Comparison of ENCODE assay signal across 19 mouse cellular contexts in genomic region chr2:68949728-68950127, GRCm38 (mm10).
DNase-seq lines count a peak whose midpoint lies in the region; ATAC-seq lines count a peak whose summit lies in the region.
"Had no signal": no experiment of that assay in that cellular context is flagged by ENCODE, and none has a peak within 500 bp of the region (broad histone marks: within the 10 kb centered on the region; RNA-seq: fewer than 3 reads in every experiment).

No protein-coding gene starts in this region.

- ATAC-seq in kidney, embryonic 15.5 days (replicated peaks; ENCODE audit: low FRiP score): no peak
- ATAC-seq in common myeloid progenitor, adult 5-6 weeks (replicated peaks; ENCODE audit: low read depth, poor library complexity, severe bottlenecking): 0 out of 2 replicates have a peak, but pooled peaks have one; percentile 10

- no peaks in the 10 kb centered on the region for H3K9me3 ChIP-seq in kidney, embryonic 15.5 days (replicated peaks)
- H3K9me3 ChIP-seq: limb, embryonic 12.5 days had no signal

- 78% methylated on average over 5 of the region's 5 CpGs for WGBS in kidney, embryonic 15.5 days

- H3K4me1 ChIP-seq in kidney, embryonic 15.5 days: peaks cover 10% of the 10 kb centered on the region
- H3K4me1 ChIP-seq: hindbrain, embryonic 10.5 days; limb, embryonic 12.5 days; neural tube, embryonic 15.5 days had no signal

- 0 out of 2 replicates have a peak, but pooled peaks cover 8% of the 10 kb centered on the region for H3K36me3 ChIP-seq in kidney, embryonic 15.5 days

- 0 out of 2 replicates have a peak overlapping the region, but pooled peaks have one; percentile 18 for H3K27ac ChIP-seq in kidney, embryonic 15.5 days
- H3K27ac ChIP-seq: embryonic facial prominence, embryonic 12.5 days; hindbrain, embryonic 10.5 days; limb, embryonic 12.5 days; macrophage; neural tube, embryonic 15.5 days had no signal

- H3K9ac ChIP-seq in kidney, embryonic 15.5 days: no peak overlapping the region
- H3K9ac ChIP-seq: embryonic facial prominence, embryonic 12.5 days; limb, embryonic 12.5 days; neural tube, embryonic 15.5 days had no signal

- H3K27me3 ChIP-seq in kidney, embryonic 15.5 days: no peaks in the 10 kb centered on the region
- H3K27me3 ChIP-seq: embryonic facial prominence, embryonic 12.5 days; limb, embryonic 12.5 days; neural tube, embryonic 15.5 days had no signal

- intact Hi-C loops in heart, postnatal 10 days (cut with DNase I): no loop called here

- no peak overlapping the region for H3K4me2 ChIP-seq in kidney, embryonic 15.5 days
- H3K4me2 ChIP-seq: embryonic facial prominence, embryonic 12.5 days; limb, embryonic 12.5 days; neural tube, embryonic 15.5 days had no signal

- H3K4me3 ChIP-seq in kidney, embryonic 15.5 days (replicated peaks): no peak overlapping the region
- H3K4me3 ChIP-seq: embryonic facial prominence, embryonic 12.5 days; hindbrain, embryonic 10.5 days; limb, embryonic 12.5 days; myocyte; neural tube, embryonic 15.5 days had no signal

- DNase-seq in kidney, postnatal 4 days: no peak
- peak; percentile 53 for DNase-seq in heart, adult 8-10 months (ENCODE audit: low spot score)
- peak; percentile 59 to 62 for DNase-seq in heart, postnatal 10 days
- DNase-seq in gastrocnemius, postnatal 10 days: no peak
- DNase-seq in right cerebral cortex, postnatal 36 days (ENCODE audit: low spot score in 2 of 2): no peak
- DNase-seq in left cerebral cortex, adult 18-20 months (ENCODE audit: low spot score in 2 of 2): no peak
- DNase-seq: cerebellum, adult 2 months; gastrocnemius, postnatal 14 days; lung, adult 2 months; midbrain, embryonic 14.5 days; retina, postnatal 1 day had no signal

Comparison
In these comparisons a context has a peak if more than half of its experiments do, and no peak if none do; other contexts are left out.
1. DNase-seq: peak in heart, adult 8-10 months (single experiment) and heart, postnatal 10 days (2 of 2); none in kidney, postnatal 4 days (0 of 2), gastrocnemius, postnatal 10 days (single experiment), right cerebral cortex, postnatal 36 days (0 of 2) and left cerebral cortex, adult 18-20 months (0 of 2).